Mouse (Mus musculus): ENCODE measurements at regions not wholly inside any gene's neighbourhood (a gene's known extent, or its start where the extent isn't known, plus 50 kb on each side); places are given as distances from the start of the nearest gene placed in this dataset.

GRCm38 (mm10) chr9:115617909-115618308, 291.3 kb upstream of the Gadl1 start:
- no peak overlapping the region for H3K4me3 ChIP-seq (replicated peaks; ENCODE audit: low read length)
- no peak for TF ChIP-seq POU5F1 (IDR thresholded peaks at IDR 0.05; ENCODE audit: borderline replicate concordance, low read length)
- no peak for TF ChIP-seq CTCF (conservative IDR thresholded peaks at IDR 0.05; ENCODE audit: low read length)
- no peak for TF ChIP-seq NANOG (IDR thresholded peaks at IDR 0.05; ENCODE audit: borderline replicate concordance, low read length)
- no peaks in the 10 kb centered on the region for H3K36me3 ChIP-seq (ENCODE audit: insufficient read depth, low read length)
- no peaks in the 10 kb centered on the region for H3K4me1 ChIP-seq (replicated peaks; ENCODE audit: low read depth, low read length)
- no peaks in the 10 kb centered on the region for H3K27me3 ChIP-seq (ENCODE audit: insufficient read depth, low read length)
- H3K9me3 ChIP-seq (ENCODE audit: low read length): no peaks in the 10 kb centered on the region

- TF ChIP-seq NANOG (IDR thresholded peaks at IDR 0.05; ENCODE audit: borderline replicate concordance, low read length): no peak
- TF ChIP-seq CTCF (conservative IDR thresholded peaks at IDR 0.05; ENCODE audit: low read length): no peak
- no peak for TF ChIP-seq POU5F1 (IDR thresholded peaks at IDR 0.05; ENCODE audit: borderline replicate concordance, low read length)
- Histone ChIP-seq H3K4me1 (replicated peaks; ENCODE audit: low read depth, low read length) (peaks cover 16% of the 10 kb centered on the region; the same call in 1 of the 2 replicates), H3K4me3 (replicated peaks; ENCODE audit: low read length) (no peak overlapping the region), H3K36me3 (ENCODE audit: insufficient read depth, low read length) (no peaks in the 10 kb centered on the region), H3K27me3 (ENCODE audit: insufficient read depth, low read length) (no peaks in the 10 kb centered on the region), H3K9me3 (ENCODE audit: low read length) (no peaks in the 10 kb centered on the region)
Measured at GRCm38 (mm10) chr9:115623948-115624347, 285.3 kb upstream of the Gadl1 start.

- no peaks in the 10 kb centered on the region for H3K27me3 ChIP-seq (ENCODE audit: insufficient read depth, low read length)
- TF ChIP-seq NANOG (IDR thresholded peaks at IDR 0.05; ENCODE audit: borderline replicate concordance, low read length) (no peak), CTCF (conservative IDR thresholded peaks at IDR 0.05; ENCODE audit: low read length) (no peak), POU5F1 (IDR thresholded peaks at IDR 0.05; ENCODE audit: borderline replicate concordance, low read length) (no peak)
- H3K4me1 ChIP-seq (replicated peaks; ENCODE audit: low read depth, low read length): peaks cover 16% of the 10 kb centered on the region; the same call in 1 of the 2 replicates
- H3K9me3 ChIP-seq (ENCODE audit: low read length): no peaks in the 10 kb centered on the region
- H3K4me3 ChIP-seq (replicated peaks; ENCODE audit: low read length): no peak overlapping the region
- no peaks in the 10 kb centered on the region for H3K36me3 ChIP-seq (ENCODE audit: insufficient read depth, low read length)
Measured at GRCm38 (mm10) chr9:115624721-115625496, 284.3 kb upstream of the Gadl1 start.

GRCm38 (mm10) chr9:115627551-115627950, 281.7 kb upstream of the Gadl1 start:
- TF ChIP-seq NANOG (IDR thresholded peaks at IDR 0.05; ENCODE audit: borderline replicate concordance, low read length) (no peak), CTCF (conservative IDR thresholded peaks at IDR 0.05; ENCODE audit: low read length) (no peak), POU5F1 (IDR thresholded peaks at IDR 0.05; ENCODE audit: borderline replicate concordance, low read length) (no peak)
- no peak overlapping the region for H3K4me3 ChIP-seq (replicated peaks; ENCODE audit: low read length)
- peaks cover 6% of the 10 kb centered on the region; the same call in 1 of the 2 replicates for H3K9me3 ChIP-seq (ENCODE audit: low read length)
- peaks cover 16% of the 10 kb centered on the region; the same call in 1 of the 2 replicates for H3K4me1 ChIP-seq (replicated peaks; ENCODE audit: low read depth, low read length)
- no peaks in the 10 kb centered on the region for H3K27me3 ChIP-seq (ENCODE audit: insufficient read depth, low read length)
- no peaks in the 10 kb centered on the region for H3K36me3 ChIP-seq (ENCODE audit: insufficient read depth, low read length)

GRCm38 (mm10) chr9:115637114-115637513, 272.1 kb upstream of the Gadl1 start:
- H3K4me3 ChIP-seq (replicated peaks; ENCODE audit: low read length): no peak overlapping the region
- H3K27me3 ChIP-seq (ENCODE audit: insufficient read depth, low read length): no peaks in the 10 kb centered on the region
- peaks cover 9% of the 10 kb centered on the region; the same call in 1 of the 2 replicates for H3K9me3 ChIP-seq (ENCODE audit: low read length)
- no peaks in the 10 kb centered on the region for H3K4me1 ChIP-seq (replicated peaks; ENCODE audit: low read depth, low read length)
- H3K36me3 ChIP-seq (ENCODE audit: insufficient read depth, low read length): no peaks in the 10 kb centered on the region
- TF ChIP-seq POU5F1 (IDR thresholded peaks at IDR 0.05; ENCODE audit: borderline replicate concordance, low read length) (no peak), NANOG (IDR thresholded peaks at IDR 0.05; ENCODE audit: borderline replicate concordance, low read length) (no peak), CTCF (conservative IDR thresholded peaks at IDR 0.05; ENCODE audit: low read length) (no peak)

- no peak for TF ChIP-seq NANOG (IDR thresholded peaks at IDR 0.05; ENCODE audit: borderline replicate concordance, low read length)
- TF ChIP-seq CTCF (conservative IDR thresholded peaks at IDR 0.05; ENCODE audit: low read length): no peak
- TF ChIP-seq POU5F1 (IDR thresholded peaks at IDR 0.05; ENCODE audit: borderline replicate concordance, low read length): no peak
- Histone ChIP-seq H3K36me3 (ENCODE audit: insufficient read depth, low read length) (no peaks in the 10 kb centered on the region), H3K9me3 (ENCODE audit: low read length) (0 out of 2 replicates have a peak, but pooled peaks cover 5% of the 10 kb centered on the region), H3K4me3 (replicated peaks; ENCODE audit: low read length) (no peak overlapping the region), H3K4me1 (replicated peaks; ENCODE audit: low read depth, low read length) (peaks cover 9% of the 10 kb centered on the region), H3K27me3 (ENCODE audit: insufficient read depth, low read length) (no peaks in the 10 kb centered on the region)
Measured at GRCm38 (mm10) chr9:115640781-115641180, 268.5 kb upstream of the Gadl1 start.

- Histone ChIP-seq H3K36me3 (ENCODE audit: insufficient read depth, low read length) (no peaks in the 10 kb centered on the region), H3K4me1 (replicated peaks; ENCODE audit: low read depth, low read length) (peaks cover 19% of the 10 kb centered on the region), H3K4me3 (replicated peaks; ENCODE audit: low read length) (no peak overlapping the region), H3K9me3 (ENCODE audit: low read length) (0 out of 2 replicates have a peak, but pooled peaks cover 5% of the 10 kb centered on the region), H3K27me3 (ENCODE audit: insufficient read depth, low read length) (0 out of 2 replicates have a peak, but pooled peaks cover 2% of the 10 kb centered on the region)
- TF ChIP-seq POU5F1 (IDR thresholded peaks at IDR 0.05; ENCODE audit: borderline replicate concordance, low read length) (no peak), CTCF (conservative IDR thresholded peaks at IDR 0.05; ENCODE audit: low read length) (no peak), NANOG (IDR thresholded peaks at IDR 0.05; ENCODE audit: borderline replicate concordance, low read length) (no peak)
Measured at GRCm38 (mm10) chr9:115642032-115642431, 267.2 kb upstream of the Gadl1 start.

- Histone ChIP-seq H3K4me1 (replicated peaks; ENCODE audit: low read depth, low read length) (peaks cover 25% of the 10 kb centered on the region), H3K36me3 (ENCODE audit: insufficient read depth, low read length) (no peaks in the 10 kb centered on the region), H3K27me3 (ENCODE audit: insufficient read depth, low read length) (peaks cover 4% of the 10 kb centered on the region; the same call in 1 of the 2 replicates), H3K4me3 (replicated peaks; ENCODE audit: low read length) (no peak overlapping the region), H3K9me3 (ENCODE audit: low read length) (0 out of 2 replicates have a peak, but pooled peaks cover 5% of the 10 kb centered on the region)
- TF ChIP-seq NANOG (IDR thresholded peaks at IDR 0.05; ENCODE audit: borderline replicate concordance, low read length) (no peak), CTCF (conservative IDR thresholded peaks at IDR 0.05; ENCODE audit: low read length) (no peak), POU5F1 (IDR thresholded peaks at IDR 0.05; ENCODE audit: borderline replicate concordance, low read length) (no peak)
Measured at GRCm38 (mm10) chr9:115644953-115645352, 264.3 kb upstream of the Gadl1 start.
